Mouse (Mus musculus): ENCODE results near the gene Gm4763.

DNA sequence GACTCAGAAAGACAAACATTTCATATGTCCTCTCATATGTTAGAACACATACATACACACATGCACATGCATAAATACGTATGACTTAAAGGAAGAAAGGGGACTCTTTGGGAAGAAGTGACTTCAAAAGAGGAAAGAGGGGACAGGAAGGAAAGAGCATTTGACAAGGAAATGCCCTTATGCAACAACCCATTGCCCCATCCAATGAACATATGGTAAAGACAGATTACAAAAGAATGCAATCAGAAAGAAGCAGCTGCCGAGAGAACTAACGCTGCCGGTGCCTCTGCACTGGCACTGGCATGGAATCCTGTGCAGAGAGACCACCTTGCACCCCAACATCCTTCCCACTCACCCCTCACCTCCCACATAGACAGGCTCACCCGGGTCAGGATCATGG lies 26.8 kb upstream of the Gm4763 start:
- TF ChIP-seq CTCF (IDR thresholded peaks at IDR 0.05; ENCODE audit: control insufficient read depth, insufficient read depth, low read length), result no peak
- no peak for TF ChIP-seq POLR2A (IDR thresholded peaks at IDR 0.05; ENCODE audit: borderline replicate concordance, control insufficient read depth, low read depth, low read length)
